Mouse (Mus musculus) cortical plate, adult 2 months (tissue): ENCODE results near the gene Cnp.

Experiments
- CTCF ChIP-seq: fragments of 200-500 bp; IDR thresholded peaks from 2 replicates; pipeline ENCODE4 v1.5.1; 2011; ENCODE audit warnings: mild to moderate bottlenecking, control low read depth, low read length; ENCODE audit not compliant: insufficient read depth; ENCODE audit errors: extremely low read depth
- POLR2A ChIP-seq: fragments of 200-500 bp; IDR thresholded peaks from 2 replicates; pipeline ENCODE4 v1.6.1; 2011; ENCODE audit warnings: mild to moderate bottlenecking, low read length, control low read depth; ENCODE audit not compliant: insufficient read depth; ENCODE audit errors: extremely low read depth

GRCm38 (mm10) chr11:100528375-100529165 is 46.1 kb upstream of the Cnp start:
- no peak for TF ChIP-seq CTCF
- TF ChIP-seq POLR2A, result no peak
